Mouse (Mus musculus) erythroblast, embryonic 14.5 days (primary cell): Measurements from ENCODE around the gene E030030I06Rik.

ENCODE experiments used
- GATA1 ChIP-seq: IDR thresholded peaks from 2 replicates; pipeline ENCODE4 v1.6.1; 2012; ENCODE audit warnings: low read length, inconsistent platforms, mixed read lengths
- TAL1 ChIP-seq: IDR thresholded peaks from 3 replicates; pipeline ENCODE4 v1.6.1; 2012; ENCODE audit warnings: low read length, inconsistent platforms, mixed read lengths

DNA sequence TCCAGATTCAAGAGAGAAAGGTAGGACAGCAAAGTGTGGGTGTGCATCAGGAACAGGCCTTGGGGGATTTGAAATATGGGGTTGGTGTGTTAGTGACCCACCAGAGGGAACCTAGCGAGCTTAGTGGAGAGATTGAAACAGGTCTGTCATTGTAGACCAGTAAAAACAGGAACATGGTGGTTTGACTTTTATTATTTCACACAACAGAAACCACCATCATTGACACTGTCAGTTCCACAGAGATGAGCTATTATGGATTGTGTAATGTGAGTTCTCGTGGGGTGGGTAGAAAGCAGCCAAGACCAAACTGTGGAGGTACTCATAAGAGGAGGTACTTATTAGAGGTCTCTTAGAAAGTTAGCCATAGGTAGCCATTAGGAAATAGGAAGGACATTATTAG, 74.5 kb downstream of the E030030I06Rik start:
- TF ChIP-seq GATA1 (no peak), TAL1 (no peak)
